Mouse (Mus musculus) lung, adult 2 months (tissue): ENCODE data around the gene Ms4a2. TPM values are rescaled to one million over a fixed set of nuclear protein-coding genes. Genes with fewer than 3 reads are reported as not detected.

Experiments
- DNase-seq: peaks from one replicate; pipeline ENCODE4 v3.0.0; 2022
- H3K4me1 ChIP-seq: fragments of 200-500 bp; 2 replicates; pipeline ENCODE4 v1.6.1; 2011; ENCODE audit warnings: low read length; ENCODE audit not compliant: control insufficient read depth, insufficient read depth
- H3K4me3 ChIP-seq: fragments of 200-500 bp; replicated peaks from 2 replicates; pipeline ENCODE3; 2011; ENCODE audit warnings: low read depth, mild to moderate bottlenecking, control low read depth, low read length; ENCODE audit errors: extremely low read depth
- CTCF ChIP-seq: fragments of 200-500 bp; IDR thresholded peaks from 2 replicates; pipeline ENCODE4 v1.5.1; 2011; ENCODE audit warnings: mild to moderate bottlenecking, low read length, control low read depth; ENCODE audit not compliant: insufficient read depth
- POLR2A ChIP-seq: fragments of 200-500 bp; IDR thresholded peaks from 2 replicates; pipeline ENCODE4 v1.6.1; 2011; ENCODE audit warnings: low read depth, mild to moderate bottlenecking, control low read depth, low read length, borderline replicate concordance; ENCODE audit errors: extremely low read depth
- WGBS: fragments of 180-500 bp; shearing (Covaris S2); methylation state at CpG from one replicate; pipeline ENCODE4 v1.1.7; 2018; 5-methylcytosine and 5-hydroxymethylcytosine counted together
- polyA plus RNA-seq: library from polyadenylated mRNA; depleted of rRNA; stranded (reverse); fragments of >200 nt; gene quantifications from 2 replicates; pipeline ENCODE4 v1.2.3, GENCODE M21; 2012; rRNA removed

The Ms4a2 gene
- polyA plus RNA-seq, 1 experiment: 0.05 TPM

GRCm38 (mm10) chr19:11601349-11601748 is 22.2 kb downstream of the Ms4a2 start:
- 72% methylated on average over 3 of the region's 3 CpGs for WGBS
- no peak for TF ChIP-seq POLR2A
- TF ChIP-seq CTCF: no peak
- Histone ChIP-seq H3K4me1 (no peaks in the 10 kb centered on the region), H3K4me3 (no peak overlapping the region)
- no peak for DNase-seq

GRCm38 (mm10) chr19:11589891-11590449 is 33.5 kb downstream of the Ms4a2 start:
- Histone ChIP-seq H3K4me3 (no peak overlapping the region), H3K4me1 (no peaks in the 10 kb centered on the region)
- 41% methylated on average over 2 of the region's 2 CpGs for WGBS
- TF ChIP-seq CTCF: no peak
- TF ChIP-seq POLR2A: no peak
- DNase-seq: no peak

- Histone ChIP-seq H3K4me1 (no peaks in the 10 kb centered on the region), H3K4me3 (no peak overlapping the region)
- 66% methylated on average over 4 of the region's 4 CpGs for WGBS
- TF ChIP-seq CTCF (no peak), POLR2A (no peak)
- no peak for DNase-seq
Measured at GRCm38 (mm10) chr19:11589205-11589604, 34.3 kb downstream of the Ms4a2 start.

- 79% methylated on average over 8 of the region's 8 CpGs for WGBS
Measured at GRCm38 (mm10) chr19:11574965-11575364, 48.6 kb downstream of the Ms4a2 start.

More at GRCm38 (mm10) chr19:11574965-11575364, 48.6 kb downstream of the Ms4a2 start:
- Histone ChIP-seq H3K4me3 (no peak overlapping the region), H3K4me1 (no peaks in the 10 kb centered on the region)
- no peak for DNase-seq
- TF ChIP-seq POLR2A (no peak), CTCF (no peak)

Other genes with a start within 250 kb of the Ms4a2 start
- gene Ms4a4a, start 248.2 kb downstream of the Ms4a2 start, polyA plus RNA-seq: 0.44 and 0.99 TPM in 2 replicates
- 0.62 and 2.9 TPM in 2 replicates for gene Ms4a4c, start 218.9 kb downstream of the Ms4a2 start, polyA plus RNA-seq
- gene Ms4a4b, start 180.2 kb downstream of the Ms4a2 start, polyA plus RNA-seq: 4.3 and 8.7 TPM in 2 replicates
- gene Ms4a6c, start 154.4 kb downstream of the Ms4a2 start, polyA plus RNA-seq: 3.6 and 7.1 TPM in 2 replicates
- 3.4 and 8.1 TPM in 2 replicates for gene Gm8369, start 137.8 kb downstream of the Ms4a2 start, polyA plus RNA-seq
- gene Ms4a6b, start 107.2 kb downstream of the Ms4a2 start, polyA plus RNA-seq: 4.2 and 7.2 TPM in 2 replicates
- 31.7 and 38.3 TPM in 2 replicates for gene Ms4a4d, start 86.9 kb downstream of the Ms4a2 start, polyA plus RNA-seq
- gene Ms4a6d, start 18.9 kb downstream of the Ms4a2 start, polyA plus RNA-seq: 2.5 and 4.1 TPM in 2 replicates
- gene Ms4a3, start 17.1 kb upstream of the Ms4a2 start, polyA plus RNA-seq: not detected in 2 replicates
- not detected in 2 replicates for gene Oosp2, start 36.8 kb upstream of the Ms4a2 start, polyA plus RNA-seq
- not detected in 2 replicates for gene Oosp1, start 67.4 kb upstream of the Ms4a2 start, polyA plus RNA-seq
- gene Oosp3, start 73.3 kb upstream of the Ms4a2 start, polyA plus RNA-seq: not detected in 2 replicates
- 0.14 and 0.18 TPM in 2 replicates for gene Gif, start 123.8 kb upstream of the Ms4a2 start, polyA plus RNA-seq
- 4.8 and 6.6 TPM in 2 replicates for gene Mrpl16, start 146.7 kb upstream of the Ms4a2 start, polyA plus RNA-seq
- 22.1 and 23.1 TPM in 2 replicates for gene Stx3, start 195.7 kb upstream of the Ms4a2 start, polyA plus RNA-seq
- not detected in 2 replicates for gene Olfr1417, start 215.5 kb upstream of the Ms4a2 start, polyA plus RNA-seq
- not detected in 2 replicates for gene Olfr1418, start 237.3 kb upstream of the Ms4a2 start, polyA plus RNA-seq